Mouse (Mus musculus): ENCODE data around the gene Eps8l2.
A peak's percentile ranks its signal among the peaks of the same experiment; 100 is the strongest.

Gene Eps8l2

DNA sequence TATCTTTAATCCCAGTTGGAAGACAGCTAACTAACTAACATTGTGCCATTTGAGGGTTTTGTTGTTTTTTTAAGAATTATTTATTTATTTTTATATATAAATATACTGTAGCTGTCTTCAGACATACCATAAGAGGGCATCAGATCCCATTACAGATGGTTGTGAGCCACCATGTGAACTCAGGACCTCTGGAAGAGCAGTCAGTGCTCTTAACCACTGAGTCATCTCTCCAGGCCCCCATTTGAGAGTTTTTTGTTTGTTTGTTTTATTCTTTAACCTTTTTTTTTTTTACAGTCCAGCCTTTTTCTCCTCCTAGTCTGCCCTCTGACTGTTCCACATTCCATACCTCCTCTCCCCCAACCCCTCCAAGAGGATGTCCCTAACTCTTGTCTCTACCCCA lies 8.0 kb upstream of the Eps8l2 start:
- DNase-seq: no peak

GRCm38 (mm10) chr7:141331990-141332389 lies 6.7 kb upstream of the Eps8l2 start:
- DNase-seq: peak; percentile 94

DNA sequence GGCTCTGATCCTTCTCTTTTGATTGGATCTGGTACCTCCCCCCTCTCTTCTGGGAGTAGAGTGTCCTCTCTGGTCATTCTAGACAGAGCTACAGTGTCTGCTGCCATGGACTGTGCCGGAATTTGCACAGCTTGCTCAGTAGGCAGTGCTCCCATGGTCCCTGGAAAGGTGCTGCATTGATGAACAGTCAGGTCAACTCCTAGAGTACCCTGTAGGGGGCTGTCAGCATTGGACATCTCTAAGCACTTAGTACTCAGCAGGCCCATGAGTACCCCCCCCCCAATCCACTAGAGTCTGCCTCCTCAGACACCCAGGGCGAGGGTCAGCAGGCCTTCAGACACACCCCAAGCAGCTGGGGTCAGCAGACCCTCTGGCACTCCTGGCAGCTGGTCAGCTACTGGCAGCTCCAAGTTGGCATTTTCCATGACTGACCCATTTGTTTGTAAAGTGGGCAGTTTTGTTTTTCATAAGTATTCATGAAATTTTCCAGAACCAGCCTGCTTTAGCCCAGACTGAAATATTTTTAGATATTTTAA lies 3.6 kb upstream of the Eps8l2 start:
- no peak for DNase-seq

DNA sequence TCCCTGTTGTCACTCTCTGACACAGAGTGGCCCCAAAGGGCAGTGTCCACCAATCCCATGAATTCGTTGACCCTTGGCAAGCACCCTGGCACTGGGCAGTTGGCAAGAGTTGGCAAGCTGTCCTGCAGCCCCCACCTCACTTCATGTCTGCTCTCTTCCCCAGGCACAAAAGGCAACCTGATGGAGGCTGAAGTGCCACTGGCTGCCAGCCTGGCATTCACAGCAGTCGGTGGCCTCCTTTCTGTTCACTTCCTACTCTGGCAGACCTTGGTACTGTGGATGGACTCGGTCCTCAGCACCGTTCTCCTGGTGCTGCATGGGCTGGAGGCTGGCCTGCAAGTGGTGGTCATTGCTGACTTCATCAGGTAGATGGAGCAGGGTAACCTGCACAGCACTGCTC lies 3.0 kb upstream of the Eps8l2 start:
- no peak for DNase-seq

DNA sequence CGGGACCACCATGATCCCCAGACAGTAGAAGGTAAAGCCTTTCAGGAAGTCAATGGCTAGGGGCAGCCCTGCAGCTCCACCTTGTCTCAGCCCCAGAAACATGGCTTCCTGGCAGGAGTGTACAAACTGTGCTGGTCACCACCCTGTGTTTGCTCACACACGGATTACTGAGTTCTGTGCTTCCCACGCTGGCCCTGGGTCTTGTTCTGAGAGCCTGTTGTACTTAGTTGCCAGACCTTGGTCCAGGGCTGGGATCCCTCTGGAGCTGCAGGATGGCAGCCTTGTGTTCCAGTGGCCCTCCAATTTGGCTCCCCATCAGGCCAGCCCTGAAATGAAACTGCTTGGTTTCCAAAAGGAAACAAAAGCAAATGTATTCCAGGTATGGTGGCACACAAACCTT lies 2.4 kb upstream of the Eps8l2 start:
- no peak for DNase-seq

GRCm38 (mm10) chr7:141337716-141338416 lies 814 bp upstream of the Eps8l2 start:
- peak; percentile 69 for DNase-seq

DNA sequence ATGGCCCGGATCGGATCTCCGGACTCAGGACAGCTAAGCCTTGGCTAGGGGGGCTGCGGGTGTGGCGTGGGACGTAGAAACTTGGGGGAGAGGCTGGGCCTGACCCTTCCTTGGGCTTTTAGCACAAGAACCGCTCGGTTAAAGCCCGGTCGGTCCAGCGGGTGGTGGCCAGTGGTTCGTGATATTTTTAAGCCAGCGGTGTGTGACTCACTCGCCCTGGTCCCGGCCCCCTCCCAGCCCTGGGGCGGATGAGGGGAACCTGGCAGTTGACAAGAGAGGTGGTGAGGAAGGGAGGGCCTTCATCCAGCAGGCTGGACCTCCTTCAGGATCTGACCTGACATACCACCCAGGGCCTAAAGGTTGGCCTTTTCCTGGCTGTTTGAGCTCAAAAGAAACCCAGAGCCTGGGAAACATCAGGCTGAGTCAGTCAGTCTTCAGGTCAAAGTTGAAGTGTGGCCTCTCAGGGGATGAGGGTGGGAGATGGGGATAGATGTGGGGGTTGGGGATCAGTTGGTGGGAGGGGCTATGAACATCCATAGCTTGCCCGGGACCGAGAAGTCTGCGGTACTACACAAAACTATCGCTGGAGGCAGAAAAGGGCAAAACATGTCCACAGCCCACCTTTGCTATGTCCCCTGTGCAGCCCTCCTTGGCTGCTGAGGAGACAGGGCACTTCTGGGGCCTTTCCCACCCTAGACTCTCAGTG lies 688 bp downstream of the Eps8l2 start:
- DNase-seq: peak; percentile 42

DNA sequence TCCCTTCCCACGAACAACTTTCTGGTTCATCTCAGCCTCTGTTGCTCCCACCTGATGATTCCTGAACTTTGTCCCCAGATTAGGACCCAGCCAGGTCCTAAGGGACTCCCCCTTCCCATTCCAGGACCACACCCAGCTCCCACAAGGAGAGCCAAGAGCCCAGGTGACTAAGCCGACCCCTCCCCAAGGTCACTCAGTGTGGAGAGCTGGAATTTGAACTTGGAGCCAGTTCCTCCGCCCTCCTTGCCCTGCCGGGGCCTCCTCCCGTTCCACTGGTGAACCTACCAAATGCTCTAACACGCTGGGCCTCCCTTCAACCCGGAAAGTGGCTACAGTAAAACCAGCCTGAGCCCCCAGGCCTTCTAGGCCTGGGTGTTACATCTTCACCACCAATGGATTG lies 1.3 kb downstream of the Eps8l2 start:
- DNase-seq: peak; percentile 82

DNA sequence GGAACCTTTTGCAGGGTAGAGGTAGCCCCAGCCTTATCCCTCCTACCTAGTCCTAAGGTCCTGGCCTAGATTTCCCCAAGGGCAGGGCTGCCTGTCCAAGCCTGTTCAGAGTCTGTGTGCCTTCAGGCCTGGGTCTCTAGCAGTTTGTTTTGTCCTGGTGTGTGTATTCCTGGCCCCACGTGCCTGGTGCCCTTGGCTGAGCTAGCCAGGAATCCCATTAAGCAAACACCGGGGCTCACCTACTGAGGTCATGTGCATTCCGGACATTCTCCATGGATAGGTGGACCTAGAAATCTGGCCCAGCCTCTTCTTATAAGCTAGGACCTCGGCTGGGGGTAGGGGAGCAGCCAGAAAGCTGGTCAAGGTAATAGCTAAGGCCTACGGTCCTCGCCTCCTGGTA lies 1.8 kb downstream of the Eps8l2 start:
- DNase-seq: peak; percentile 95

DNA sequence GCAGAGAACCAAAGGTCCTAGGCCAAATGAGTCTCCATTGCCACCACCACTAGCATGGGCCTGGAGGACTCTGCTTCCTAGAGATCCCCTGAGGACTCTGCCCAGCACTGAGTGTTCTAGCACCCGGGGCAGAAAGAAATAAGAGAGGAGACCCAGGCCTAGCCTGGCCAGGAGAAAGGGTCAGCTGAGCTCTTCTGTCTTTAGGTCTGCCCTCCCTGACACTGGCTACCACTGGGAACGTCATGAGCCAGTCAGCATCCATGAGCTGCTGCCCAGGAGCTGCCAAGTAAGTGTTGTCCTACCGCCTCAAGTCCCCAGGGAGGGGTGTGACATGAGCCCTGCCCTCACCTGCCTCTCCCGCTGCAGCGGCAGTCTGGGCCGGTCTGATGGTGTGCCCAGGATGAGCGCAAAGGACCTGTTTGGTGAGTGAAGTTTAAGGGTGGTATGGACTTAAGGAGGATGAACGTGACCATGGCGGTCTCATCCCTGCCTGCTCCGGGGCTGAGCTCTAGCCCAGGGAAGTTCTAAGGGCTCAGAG lies 3.1 kb downstream of the Eps8l2 start:
- DNase-seq: no peak

DNA sequence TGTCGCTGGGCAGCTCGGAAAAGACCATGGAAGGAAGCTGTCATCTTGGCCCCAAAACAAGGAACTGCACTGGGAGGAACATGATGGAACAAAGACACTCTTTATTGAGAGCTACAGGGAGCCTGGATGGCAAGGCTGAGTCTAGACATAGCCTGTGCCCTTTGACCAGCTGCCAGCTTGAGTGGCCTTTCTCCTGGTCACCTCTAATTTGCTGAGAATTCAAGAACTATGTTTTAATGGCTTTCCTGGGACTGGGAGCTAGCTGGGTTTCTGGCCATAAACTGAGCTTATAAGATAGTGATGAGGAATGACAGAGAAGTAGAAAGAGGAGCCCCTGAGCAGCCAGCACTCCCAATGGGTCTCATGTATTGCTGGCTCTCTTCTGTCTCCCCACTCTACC lies 4.5 kb downstream of the Eps8l2 start:
- DNase-seq: peak; percentile 40

GRCm38 (mm10) chr7:141343696-141344095 lies 5.0 kb downstream of the Eps8l2 start:
- DNase-seq: peak; percentile 73

DNA sequence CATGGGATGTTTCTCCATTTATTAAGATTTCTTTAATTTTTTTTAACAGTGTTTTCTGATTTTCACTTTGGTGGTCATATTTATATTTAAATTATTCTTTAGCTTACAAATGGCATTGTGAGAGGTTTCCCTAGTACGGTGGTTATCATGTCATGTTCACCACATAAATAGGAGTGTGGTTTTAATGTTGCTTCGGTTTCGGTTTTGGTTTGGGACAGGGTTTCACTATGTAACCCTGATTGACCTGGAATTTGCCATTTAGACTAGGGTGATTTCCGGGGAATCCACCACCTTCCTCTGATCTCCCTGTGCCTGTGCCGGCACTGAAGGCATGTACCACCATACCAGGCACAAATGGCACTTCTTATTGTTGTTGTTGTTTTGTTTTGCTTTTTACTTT lies 6.1 kb downstream of the Eps8l2 start:
- no peak for DNase-seq

DNA sequence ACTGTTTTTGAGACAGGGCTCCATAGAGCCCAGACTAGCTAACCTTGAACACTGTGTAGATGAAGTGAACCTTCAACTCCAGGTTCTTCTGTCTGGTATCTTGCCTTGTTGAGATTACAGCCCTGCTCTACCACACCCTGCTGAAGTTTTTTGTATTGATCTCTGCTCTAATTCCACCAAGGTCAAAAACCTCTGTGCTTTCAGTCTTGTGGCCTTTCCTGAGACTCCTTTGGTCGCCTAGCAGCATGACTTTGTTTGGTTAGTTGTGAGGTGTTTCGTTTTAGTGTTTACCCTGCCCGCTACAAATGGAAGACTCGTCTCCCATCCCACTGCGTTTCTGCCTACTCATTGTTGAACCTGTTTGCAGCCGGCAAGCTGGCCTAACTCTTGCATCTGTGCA lies 12.4 kb downstream of the Eps8l2 start:
- DNase-seq: no peak

- no peak for DNase-seq
Observed at GRCm38 (mm10) chr7:141355051-141355450, 16.4 kb downstream of the Eps8l2 start.

DNA sequence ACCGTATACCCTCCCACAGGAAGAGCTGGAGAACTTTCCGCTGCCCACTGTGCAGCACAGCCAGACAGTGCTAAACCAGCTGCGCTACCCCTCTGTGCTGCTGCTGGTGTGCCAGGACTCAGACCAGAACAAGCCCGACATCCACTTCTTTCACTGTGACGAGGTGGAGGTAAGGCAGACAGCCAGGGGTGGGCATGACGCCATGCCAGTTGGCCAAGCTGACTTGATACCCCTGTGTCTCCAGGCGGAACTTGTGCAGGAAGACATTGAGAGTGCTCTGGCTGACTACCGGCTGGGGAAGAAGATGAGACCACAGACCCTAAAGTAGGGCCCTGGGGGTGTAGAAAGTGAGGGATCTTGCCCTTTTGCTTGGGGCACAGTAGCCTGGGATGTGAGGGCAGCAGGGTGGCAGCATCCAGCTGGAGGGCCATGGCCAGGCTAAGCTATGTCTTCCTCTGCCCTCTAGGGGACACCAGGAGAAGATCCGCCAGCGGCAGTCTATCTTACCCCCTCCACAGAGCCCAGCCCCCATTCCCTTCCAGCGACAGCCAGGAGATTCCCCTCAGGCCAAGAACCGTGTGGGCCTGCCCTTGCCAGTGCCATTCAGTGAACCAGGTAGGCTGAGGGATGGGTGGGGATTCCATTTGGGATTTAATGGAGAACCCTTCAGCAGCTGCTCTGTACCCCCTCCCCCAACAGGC lies 17.1 kb downstream of the Eps8l2 start:
- DNase-seq: no peak

DNA sequence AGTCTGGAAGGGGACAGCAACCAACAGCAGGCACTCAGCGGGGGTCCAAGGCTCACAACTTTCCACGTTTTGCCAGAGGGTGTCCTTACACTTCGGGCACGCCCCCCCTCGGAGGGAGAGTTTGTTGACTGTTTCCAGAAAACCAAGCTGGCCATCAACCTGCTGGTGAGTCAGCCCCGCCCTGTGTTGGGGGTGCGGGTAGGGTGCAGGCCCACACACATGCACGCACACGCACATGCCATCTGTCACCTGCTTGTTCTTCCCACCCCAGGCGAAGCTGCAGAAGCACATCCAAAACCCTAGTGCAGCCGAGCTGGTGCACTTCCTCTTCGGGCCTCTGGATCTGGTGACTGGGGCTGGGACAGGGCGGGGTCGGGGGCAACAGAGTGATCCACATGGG lies 18.3 kb downstream of the Eps8l2 start:
- DNase-seq: no peak

DNA sequence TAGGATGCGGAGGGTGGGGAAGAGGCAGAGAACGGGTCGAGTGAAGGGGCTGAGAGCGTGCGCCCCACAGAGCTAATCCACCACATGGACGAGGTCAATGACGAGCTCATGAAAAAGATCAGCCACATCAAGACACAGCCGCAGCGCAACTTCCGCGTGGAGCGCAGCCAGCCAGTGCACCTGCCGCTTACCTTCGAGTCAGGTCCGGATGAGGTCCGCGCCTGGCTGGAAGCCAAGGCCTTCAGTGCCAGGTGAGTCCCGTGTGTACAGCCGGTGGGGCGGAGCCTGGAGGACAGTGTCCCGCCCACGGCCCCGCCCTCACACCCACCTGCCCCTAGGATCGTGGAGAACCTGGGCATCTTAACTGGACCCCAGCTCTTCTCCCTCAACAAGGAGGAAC lies 22.8 kb downstream of the Eps8l2 start:
- peak; percentile 51 for DNase-seq

- peak; percentile 56 for DNase-seq
Observed at GRCm38 (mm10) chr7:141363106-141363751, 24.5 kb downstream of the Eps8l2 start.

- DNase-seq: no peak
Observed at GRCm38 (mm10) chr7:141363752-141364125, 25.1 kb downstream of the Eps8l2 start.

DNA sequence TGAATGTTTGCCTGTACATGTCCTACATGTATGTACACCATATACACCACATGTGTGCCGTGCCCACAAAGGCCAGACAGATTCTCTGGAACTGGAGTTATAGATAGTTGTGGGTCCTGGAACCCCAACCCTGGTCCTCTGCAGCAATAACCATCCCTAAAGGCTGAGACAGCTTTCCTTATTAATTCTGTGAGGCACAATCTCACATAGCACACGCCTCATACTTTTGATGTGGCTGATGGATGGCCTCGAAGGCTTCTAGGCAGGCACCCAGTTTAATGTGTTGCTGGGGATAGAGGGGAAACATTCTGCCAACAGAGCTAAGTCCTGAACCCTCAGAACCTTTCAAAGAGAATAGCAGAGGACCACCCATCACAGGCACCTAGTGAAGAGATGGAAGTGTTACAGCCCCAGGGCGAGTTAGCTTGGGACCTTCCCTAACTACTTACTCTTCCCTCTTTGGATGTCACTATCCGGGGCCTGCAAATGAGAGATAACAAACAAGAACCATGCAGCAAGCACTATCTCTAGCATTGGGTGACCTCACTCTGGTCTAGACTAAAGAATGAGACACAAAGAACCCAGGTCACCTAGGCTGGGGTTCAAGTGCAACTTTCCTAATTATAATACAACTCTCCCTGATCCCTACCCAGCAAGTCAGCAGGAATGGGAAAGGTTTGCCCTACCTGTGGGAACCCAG lies 25.8 kb downstream of the Eps8l2 start:
- no peak for DNase-seq

DNA sequence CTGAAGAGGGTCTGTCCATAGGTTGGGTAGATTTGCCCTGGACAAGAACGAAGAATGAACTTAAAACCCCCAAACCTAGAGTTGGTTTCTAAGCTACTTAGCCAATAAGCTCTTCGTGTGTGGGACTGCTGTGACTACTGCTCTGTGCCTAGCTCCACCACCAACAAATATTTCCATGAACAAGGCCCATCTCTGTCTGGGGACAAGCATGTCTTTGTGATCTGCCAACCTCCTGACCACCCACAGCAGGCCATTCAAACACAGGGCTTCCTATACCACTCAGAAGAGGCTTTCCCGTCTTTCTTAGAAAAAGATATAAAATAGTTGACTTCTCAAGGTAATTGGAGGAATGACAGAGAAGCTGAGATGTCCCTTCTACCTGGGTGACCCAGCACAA lies 26.4 kb downstream of the Eps8l2 start:
- DNase-seq: no peak
